Comparison of ENCODE assay signal across 8 mouse cellular contexts in the genomic region with DNA sequence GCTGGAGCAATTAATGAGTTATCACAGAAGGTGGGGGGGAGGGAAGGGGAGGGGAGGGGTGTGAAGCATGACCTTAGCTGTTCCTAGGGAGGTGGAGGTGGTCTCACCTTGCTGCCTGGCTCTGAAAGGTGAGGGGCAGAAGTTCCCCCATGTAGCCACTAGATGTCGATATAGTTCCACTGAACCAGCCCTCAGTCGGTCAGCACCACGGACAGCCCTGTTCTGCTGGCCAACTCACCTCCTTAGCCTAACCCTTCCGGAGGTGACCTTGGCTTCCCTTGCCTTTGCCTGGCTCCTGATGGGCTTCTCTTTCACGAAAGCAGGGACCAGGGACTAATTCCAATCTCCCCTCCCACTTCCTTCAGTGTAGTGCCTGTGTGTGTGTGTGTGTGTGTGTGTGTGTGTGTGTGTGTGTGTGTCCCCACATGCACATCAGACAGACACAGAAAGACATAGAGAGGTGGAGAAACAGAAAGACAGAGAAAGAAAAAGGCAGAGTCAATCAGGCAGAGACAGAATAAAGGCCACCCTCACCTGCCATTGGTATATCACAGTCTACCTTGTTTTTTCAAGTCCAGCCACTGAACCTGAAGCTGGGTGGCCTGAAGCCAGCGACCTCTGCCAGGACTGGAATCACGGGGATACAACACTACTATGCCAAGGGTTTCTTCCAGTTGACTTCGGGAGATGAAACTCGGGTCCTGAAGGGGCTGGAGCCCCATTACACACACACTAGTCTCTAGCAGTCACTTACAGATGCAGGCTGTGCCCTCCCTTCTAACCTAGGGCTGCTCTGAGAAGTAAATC.
DNase-seq lines count a peak whose midpoint lies in the region; ATAC-seq and TF ChIP-seq lines count a peak whose summit lies in the region.

No protein-coding gene starts in this region.

- no peaks in the 10 kb centered on the region for H3K36me3 ChIP-seq in intestine, postnatal 0 days (ENCODE audit: control insufficient read depth, insufficient read depth)
- no peaks in the 10 kb centered on the region for H3K36me3 ChIP-seq in lung, embryonic 16.5 days (ENCODE audit: control insufficient read depth, insufficient read depth, low read length)

- no peak overlapping the region for H3K4me3 ChIP-seq in intestine, postnatal 0 days (ENCODE audit: low read depth, low read length)
- no peak overlapping the region for H3K4me3 ChIP-seq in lung, embryonic 16.5 days (ENCODE audit: low read length)

- H3K4me1 ChIP-seq in intestine, postnatal 0 days (replicated peaks; ENCODE audit: control insufficient read depth, insufficient read depth, low read length) = no peaks in the 10 kb centered on the region
- 0 out of 2 replicates have a peak, but pooled peaks cover 2% of the 10 kb centered on the region for H3K4me1 ChIP-seq in lung, embryonic 16.5 days (replicated peaks; ENCODE audit: control insufficient read depth, insufficient read depth, low read length)

- peak; percentile 43; the same call in 1 of the 2 replicates for ATAC-seq in intestine, postnatal 0 days
- ATAC-seq in lung, embryonic 16.5 days (ENCODE audit: low read depth) = peak; percentile 52
- peak; percentile 63; the same call in 1 of the 2 replicates for ATAC-seq in neutrophil, adult 5-6 weeks (ENCODE audit: extremely low read depth, insufficient number of reproducible peaks, low FRiP score, poor library complexity, severe bottlenecking)

- peak; percentile 99 for TF ChIP-seq CTCF in intestine, postnatal 0 days (IDR thresholded peaks at IDR 0.05; ENCODE audit: low read depth)

- intact Hi-C loops in gastrocnemius, postnatal 36 days (cut with DNase I) = loop anchor here (2.0 to 10.0 kb wide), 2 partner anchors 268 to 1328 kb away; no protein-coding TSS in a partner anchor

- peak; percentile 69 for DNase-seq in CD4-positive, CD25-positive, alpha-beta regulatory T cell, adult 2 months (ENCODE audit: low read depth, low spot score)
- DNase-seq in R1 (ENCODE audit: low read depth, low spot score) = peak; percentile 75
- peak; percentile 81 for DNase-seq in cerebellum, adult 9-11 months
- DNase-seq in gastrocnemius, postnatal 36 days = peak; percentile 25
- no peak for DNase-seq in right cerebral cortex, postnatal 14 days

- WGBS in intestine, postnatal 0 days = 36% methylated on average over 9 of the region's 9 CpGs
- 26% methylated on average over 9 of the region's 9 CpGs for WGBS in lung, embryonic 16.5 days

- H3K27ac ChIP-seq in intestine, postnatal 0 days (ENCODE audit: low read depth, low read length) = no peak overlapping the region
- no peak overlapping the region for H3K27ac ChIP-seq in lung, embryonic 16.5 days (ENCODE audit: low read length)

- no peaks in the 10 kb centered on the region for H3K27me3 ChIP-seq in intestine, postnatal 0 days (replicated peaks; ENCODE audit: control insufficient read depth, insufficient read depth, low read length)
- H3K27me3 ChIP-seq in lung, embryonic 16.5 days (ENCODE audit: control insufficient read depth, insufficient read depth, low read depth, low read length) = 0 out of 2 replicates have a peak, but pooled peaks cover 2% of the 10 kb centered on the region

- no peaks in the 10 kb centered on the region for H3K9me3 ChIP-seq in intestine, postnatal 0 days (ENCODE audit: control insufficient read depth)
- H3K9me3 ChIP-seq in lung, embryonic 16.5 days (ENCODE audit: control insufficient read depth, low read length) = no peaks in the 10 kb centered on the region

- H3K4me2 ChIP-seq in intestine, postnatal 0 days (replicated peaks; ENCODE audit: low read depth) = no peak overlapping the region
- no peak overlapping the region for H3K4me2 ChIP-seq in lung, embryonic 16.5 days (ENCODE audit: low read depth, low read length)

- H3K9ac ChIP-seq in intestine, postnatal 0 days (ENCODE audit: low read depth, low read length) = no peak overlapping the region
- H3K9ac ChIP-seq in lung, embryonic 16.5 days (ENCODE audit: low read length) = no peak overlapping the region
